Mouse (Mus musculus) intestine, postnatal 0 days (tissue): ENCODE measurements at regions not wholly inside any gene's neighbourhood (a gene's known extent, or its start where the extent isn't known, plus 50 kb on each side); places are given as distances from the start of the nearest gene placed in this dataset.
"Not testable (repeated sequence)": the region's sequence is repeated elsewhere in the genome, so short reads cannot be mapped to it uniquely, and the experiment has no call there.

ENCODE experiments used
- ATAC-seq: fragments of 200-750 bp; cut with Nextera tagmentation; 2 replicates; pipeline ENCODE4 v1.8.0; 2017; ENCODE audit warnings: mild to moderate bottlenecking, moderate TSS enrichment, moderate library complexity
- H3K27ac ChIP-seq: fragments of 300-500 bp; sonication (generic); 2 replicates; pipeline ENCODE4 v1.5.1; 2014; ENCODE audit warnings: mild to moderate bottlenecking, low read depth, low read length, moderate library complexity
- H3K27me3 ChIP-seq: fragments of 300-500 bp; sonication (generic); replicated peaks from 2 replicates; pipeline ENCODE4 v1.6.1; 2014; ENCODE audit warnings: low read length, mixed read lengths; ENCODE audit not compliant: control insufficient read depth, insufficient read depth
- H3K36me3 ChIP-seq: fragments of 300-500 bp; sonication (generic); 2 replicates; pipeline ENCODE4 v1.6.1; 2014; ENCODE audit warnings: mild to moderate bottlenecking, moderate library complexity; ENCODE audit not compliant: control insufficient read depth, insufficient read depth
- H3K4me1 ChIP-seq: fragments of 300-500 bp; sonication (generic); replicated peaks from 2 replicates; pipeline ENCODE4 v1.6.1; 2014; ENCODE audit warnings: antibody characterized with exemption, low read length, mixed read lengths; ENCODE audit not compliant: control insufficient read depth, insufficient read depth
- H3K4me2 ChIP-seq: fragments of 300-500 bp; sonication (generic); replicated peaks from 2 replicates; pipeline ENCODE4 v1.6.1; 2014; ENCODE audit warnings: low read depth, mild to moderate bottlenecking, moderate library complexity
- H3K4me3 ChIP-seq: fragments of 300-500 bp; sonication (generic); 2 replicates; pipeline ENCODE4 v1.5.1; 2014; ENCODE audit warnings: low read depth, low read length
- H3K9ac ChIP-seq: fragments of 300-500 bp; sonication (generic); 2 replicates; pipeline ENCODE4 v1.6.1; 2014; ENCODE audit warnings: mild to moderate bottlenecking, low read depth, low read length
- H3K9me3 ChIP-seq: fragments of 300-500 bp; sonication (generic); 2 replicates; pipeline ENCODE4 v1.6.1; 2016; ENCODE audit warnings: mixed run types; ENCODE audit not compliant: control insufficient read depth
- CTCF ChIP-seq: sonication (generic); IDR thresholded peaks from 2 replicates; pipeline ENCODE4 v1.5.1; 2016; ENCODE audit warnings: low read depth, mild to moderate bottlenecking, control low read depth, antibody characterized with exemption, moderate library complexity
- WGBS: fragments of 180-500 bp; shearing (Covaris S2); extraction: QIAGEN DNeasy Blood & Tissue Kit; methylation state at CpG from one replicate; pipeline ENCODE4 v1.1.7; 2014; 5-methylcytosine and 5-hydroxymethylcytosine counted together

DNA sequence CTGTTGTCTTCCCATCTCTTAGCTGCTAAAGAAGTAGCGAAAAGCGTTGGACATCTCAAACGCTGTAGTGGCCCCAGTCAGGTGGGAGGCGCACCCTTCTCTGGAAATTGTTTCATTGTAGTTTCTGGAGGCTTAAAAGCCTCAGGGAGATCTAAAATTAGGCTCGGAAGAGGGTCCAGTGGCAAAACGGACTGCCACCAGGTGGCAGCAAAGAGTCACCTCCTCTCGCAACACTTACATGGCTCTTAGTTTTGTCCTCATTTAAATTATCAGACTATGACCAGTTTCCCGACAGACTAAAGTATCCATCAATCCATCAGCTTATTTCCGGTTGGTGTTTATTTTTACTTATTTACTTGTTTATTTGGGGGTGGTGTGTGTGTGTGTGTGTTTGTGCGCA lies 81.6 kb upstream of the Cntn1 start:
- WGBS, result 26% methylated on average over 10 of the region's 10 CpGs
- no peak for ATAC-seq
- no peak overlapping the region for H3K27ac ChIP-seq
- no peaks in the 10 kb centered on the region for H3K9me3 ChIP-seq
- H3K4me3 ChIP-seq, result no peak overlapping the region
- TF ChIP-seq CTCF, result peak; percentile 81
- no peaks in the 10 kb centered on the region for H3K36me3 ChIP-seq
- no peak overlapping the region for H3K9ac ChIP-seq
- H3K27me3 ChIP-seq, result no peaks in the 10 kb centered on the region
- no peak overlapping the region for H3K4me2 ChIP-seq
- no peaks in the 10 kb centered on the region for H3K4me1 ChIP-seq

DNA sequence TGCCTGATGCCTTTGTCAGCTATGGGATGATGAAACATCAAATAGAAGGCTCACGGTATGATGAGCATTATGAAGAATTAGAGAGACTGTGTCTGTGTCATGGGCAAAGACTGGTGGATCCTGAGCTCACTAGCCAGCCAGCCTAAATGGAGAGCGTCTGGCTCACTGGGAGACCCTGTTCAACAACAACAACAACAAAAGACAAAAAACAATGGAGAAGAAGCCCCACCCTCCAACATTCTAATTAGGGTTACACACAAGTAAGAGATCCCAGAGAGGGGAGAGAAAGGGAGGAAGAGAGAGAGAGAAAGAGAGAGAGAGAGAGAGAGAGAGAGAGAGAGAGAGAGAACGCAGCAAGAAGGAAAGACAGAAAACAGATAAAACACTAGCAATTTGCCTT lies 79.6 kb upstream of the Cntn1 start:
- no peak for TF ChIP-seq CTCF
- WGBS, result 63% methylated on average over 3 of the region's 3 CpGs
- no peak overlapping the region for H3K27ac ChIP-seq
- no peaks in the 10 kb centered on the region for H3K4me1 ChIP-seq
- no peak for ATAC-seq
- no peaks in the 10 kb centered on the region for H3K9me3 ChIP-seq
- H3K9ac ChIP-seq, result no peak overlapping the region
- H3K4me2 ChIP-seq, result no peak overlapping the region
- H3K27me3 ChIP-seq, result no peaks in the 10 kb centered on the region
- H3K36me3 ChIP-seq, result no peaks in the 10 kb centered on the region
- no peak overlapping the region for H3K4me3 ChIP-seq

DNA sequence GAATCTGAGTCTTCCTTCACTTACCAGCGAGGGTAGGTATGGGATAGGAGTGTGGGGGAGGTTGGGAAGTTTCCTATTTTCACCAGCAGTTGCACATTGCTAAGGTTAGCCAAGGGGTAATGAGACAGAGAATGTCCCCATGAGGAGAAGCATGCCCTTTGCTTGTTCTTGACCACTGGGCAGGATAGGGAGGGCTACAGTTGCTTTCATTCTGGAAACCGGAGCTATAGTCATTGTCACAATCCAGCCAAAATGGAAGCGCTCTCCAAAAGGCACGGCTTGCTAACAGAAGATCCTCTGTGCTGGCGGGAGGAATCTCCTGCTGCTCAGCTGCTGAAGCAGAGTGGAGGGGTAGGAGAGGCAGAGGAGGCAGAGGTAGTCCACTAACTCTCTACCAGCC lies 79.1 kb upstream of the Cntn1 start:
- no peak for TF ChIP-seq CTCF
- Histone ChIP-seq H3K4me3 (no peak overlapping the region), H3K27ac (no peak overlapping the region), H3K4me1 (no peaks in the 10 kb centered on the region), H3K9ac (no peak overlapping the region), H3K27me3 (no peaks in the 10 kb centered on the region), H3K4me2 (no peak overlapping the region), H3K36me3 (no peaks in the 10 kb centered on the region), H3K9me3 (no peaks in the 10 kb centered on the region)
- 33% methylated on average over 5 of the region's 5 CpGs for WGBS
- no peak for ATAC-seq

DNA sequence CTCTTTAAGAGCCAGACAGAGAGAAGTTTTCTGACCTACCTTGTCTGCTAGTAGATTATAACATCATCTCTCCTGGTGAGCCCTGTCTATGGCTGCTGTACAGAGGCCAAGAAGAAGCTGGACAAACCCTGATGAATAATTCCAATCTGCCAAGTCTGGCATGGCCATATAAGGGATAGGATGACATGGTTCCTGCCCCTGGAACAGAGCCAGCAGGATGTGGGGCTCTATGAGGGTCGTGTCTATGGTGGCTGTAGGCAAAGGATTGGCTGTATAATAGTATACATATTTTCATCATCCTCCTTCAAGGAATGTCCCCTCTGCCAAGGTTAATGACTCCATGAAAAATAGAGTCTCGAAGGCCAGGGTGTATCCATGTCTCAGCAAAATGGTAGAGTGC lies 75.4 kb upstream of the Cntn1 start:
- Histone ChIP-seq H3K9ac (no peak overlapping the region), H3K4me3 (no peak overlapping the region), H3K9me3 (no peaks in the 10 kb centered on the region), H3K4me2 (no peak overlapping the region), H3K4me1 (no peaks in the 10 kb centered on the region), H3K27ac (no peak overlapping the region), H3K27me3 (no peaks in the 10 kb centered on the region), H3K36me3 (no peaks in the 10 kb centered on the region)
- no peak for ATAC-seq
- WGBS, result 62% methylated on average over 2 of the region's 2 CpGs
- TF ChIP-seq CTCF, result no peak

DNA sequence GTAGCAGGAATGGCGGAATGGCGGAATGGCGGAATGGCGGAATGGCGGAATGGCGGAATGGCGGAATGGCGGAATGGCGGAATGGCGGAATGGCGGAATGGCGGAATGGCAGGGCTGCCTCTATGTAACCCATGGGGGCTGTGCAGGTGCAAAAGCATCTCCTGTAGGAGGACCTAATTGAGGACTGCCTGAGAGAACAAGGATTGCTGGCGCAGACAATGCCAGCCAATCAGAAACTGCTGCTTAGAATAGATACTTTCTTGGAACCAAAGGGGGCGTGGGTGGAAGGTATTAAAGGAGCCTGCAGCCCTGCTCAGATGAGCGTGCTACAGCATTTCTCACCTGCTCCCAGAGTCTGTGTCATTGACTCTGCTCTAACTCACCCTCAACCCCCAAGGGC lies 67.8 kb upstream of the Cntn1 start:
- not testable (repeated sequence) for H3K27me3 ChIP-seq, H3K9ac ChIP-seq, H3K4me1 ChIP-seq, H3K9me3 ChIP-seq, H3K36me3 ChIP-seq, ATAC-seq, H3K4me3 ChIP-seq, H3K4me2 ChIP-seq, H3K27ac ChIP-seq
- WGBS, result 96% methylated on average over 15 of the region's 15 CpGs

- Histone ChIP-seq H3K4me3 (no peak overlapping the region), H3K9ac (no peak overlapping the region), H3K27ac (no peak overlapping the region), H3K4me2 (no peak overlapping the region), H3K9me3 (no peaks in the 10 kb centered on the region), H3K27me3 (no peaks in the 10 kb centered on the region), H3K36me3 (no peaks in the 10 kb centered on the region), H3K4me1 (no peaks in the 10 kb centered on the region)
- 73% methylated on average over 6 of the region's 6 CpGs for WGBS
- no peak for ATAC-seq
- TF ChIP-seq CTCF, result no peak
Measured at GRCm38 (mm10) chr15:92000086-92000485, 50.9 kb upstream of the Cntn1 start.
